Mouse (Mus musculus) kidney, embryonic 15.5 days (tissue): ENCODE data around the gene Rex1bd. TPM values are rescaled to one million over a fixed set of nuclear protein-coding genes. Genes with fewer than 3 reads are reported as not detected.

ENCODE experiments used
- ATAC-seq: fragments of 200-750 bp; cut with Nextera tagmentation; replicated peaks from 2 replicates; pipeline ENCODE4 v1.8.0; 2017; ENCODE audit warnings: moderate TSS enrichment; ENCODE audit not compliant: low FRiP score
- H3K27ac ChIP-seq: fragments of 300-500 bp; sonication (generic); 2 replicates; pipeline ENCODE4 v1.5.1; 2015; ENCODE audit warnings: mild to moderate bottlenecking, inconsistent platforms
- H3K27me3 ChIP-seq: fragments of 300-500 bp; sonication (generic); 2 replicates; pipeline ENCODE4 v1.6.1; 2015; ENCODE audit warnings: inconsistent platforms
- H3K36me3 ChIP-seq: fragments of 300-500 bp; sonication (generic); 2 replicates; pipeline ENCODE4 v1.6.1; 2015; ENCODE audit warnings: inconsistent platforms
- H3K4me1 ChIP-seq: fragments of 300-500 bp; sonication (generic); 2 replicates; pipeline ENCODE4 v1.6.1; 2015; ENCODE audit warnings: inconsistent platforms
- H3K4me2 ChIP-seq: fragments of 300-500 bp; sonication (generic); 2 replicates; pipeline ENCODE4 v1.6.1; 2015; ENCODE audit warnings: moderate library complexity, mild to moderate bottlenecking, inconsistent platforms
- H3K4me3 ChIP-seq: fragments of 300-500 bp; sonication (generic); replicated peaks from 2 replicates; pipeline ENCODE4 v1.5.1; 2015; ENCODE audit warnings: mild to moderate bottlenecking, inconsistent platforms
- H3K9ac ChIP-seq: fragments of 300-500 bp; sonication (generic); 2 replicates; pipeline ENCODE4 v1.6.1; 2015; ENCODE audit warnings: mild to moderate bottlenecking, inconsistent platforms
- H3K9me3 ChIP-seq: fragments of 300-500 bp; sonication (generic); replicated peaks from 2 replicates; pipeline ENCODE4 v1.6.1; 2016; ENCODE audit warnings: inconsistent platforms
- WGBS: fragments of 180-500 bp; shearing (Covaris S2); methylation state at CpG from one replicate; pipeline ENCODE4 v1.1.7; 2015; ENCODE audit warnings: mixed read lengths; 5-methylcytosine and 5-hydroxymethylcytosine counted together
- polyA plus RNA-seq: library from polyadenylated mRNA; unstranded; fragments of >200 nt; fragmentation: Nextera tagmentation; extraction: Ambion mirVana; gene quantifications from 2 replicates; pipeline ENCODE4 v1.2.1, GENCODE M21; 2015

Gene Rex1bd
- polyA plus RNA-seq, 1 experiment from 2014 or later, result 133 TPM

DNA sequence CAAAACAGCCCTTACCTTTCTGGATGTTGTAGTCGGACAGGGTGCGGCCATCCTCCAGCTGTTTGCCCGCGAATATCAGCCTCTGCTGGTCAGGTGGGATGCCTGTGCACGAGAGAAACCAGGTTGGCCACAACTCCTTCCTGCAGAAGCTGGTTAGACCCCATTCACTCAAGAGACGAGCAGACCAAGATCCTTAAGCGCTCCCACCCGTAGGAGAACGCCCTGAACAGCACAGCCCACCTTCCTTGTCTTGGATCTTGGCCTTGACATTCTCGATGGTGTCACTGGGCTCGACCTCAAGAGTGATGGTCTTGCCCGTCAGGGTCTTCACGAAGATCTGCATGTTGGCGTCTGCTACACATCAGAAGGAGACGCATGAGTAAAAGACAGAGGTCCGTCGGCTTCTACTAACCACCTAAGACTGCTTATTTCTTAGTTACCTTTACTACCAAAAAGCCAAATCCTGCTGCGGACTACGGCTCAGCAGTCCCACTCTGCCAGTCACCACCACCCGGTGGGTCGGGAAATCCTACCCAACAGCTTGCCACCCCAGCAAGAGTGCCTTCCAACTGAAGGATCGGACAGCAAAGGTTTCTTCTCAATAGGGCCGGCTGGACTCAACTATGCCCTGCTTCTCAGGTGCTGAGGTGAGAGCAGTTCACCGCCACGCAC is 2.9 kb upstream of the Rex1bd start:
- Histone ChIP-seq H3K4me2 (peak overlapping the region; percentile 80), H3K4me1 (peaks cover 52% of the 10 kb centered on the region), H3K36me3 (peaks cover 41% of the 10 kb centered on the region), H3K9ac (peak overlapping the region; percentile 99), H3K27me3 (no peaks in the 10 kb centered on the region), H3K9me3 (no peaks in the 10 kb centered on the region), H3K27ac (peak overlapping the region; percentile 97), H3K4me3 (peak overlapping the region; percentile 90)
- ATAC-seq, result no peak
- 10% methylated on average over 25 of the region's 25 CpGs for WGBS

DNA sequence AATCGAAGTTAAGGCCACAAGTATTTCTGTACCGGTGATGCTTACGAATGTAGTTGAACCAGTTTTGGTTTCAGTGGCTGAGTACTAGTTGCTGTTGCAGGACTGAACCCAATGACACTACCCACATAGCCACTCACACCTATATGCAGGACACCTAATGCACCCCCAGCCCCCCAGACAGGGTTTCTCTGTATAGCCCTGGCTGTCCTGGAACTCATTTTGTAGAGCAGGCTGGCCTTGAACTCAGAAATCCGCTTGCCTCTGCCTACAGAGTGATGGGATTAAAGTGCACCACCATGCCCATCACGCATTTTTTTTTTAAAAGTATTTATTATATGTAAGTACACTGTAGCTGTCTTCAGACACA is 458 bp upstream of the Rex1bd start:
- WGBS, result 68% methylated on average over 5 of the region's 5 CpGs
- no peak overlapping the region; the same call in 1 of the 2 replicates for H3K4me2 ChIP-seq
- H3K4me3 ChIP-seq, result peak overlapping the region; percentile 72

DNA sequence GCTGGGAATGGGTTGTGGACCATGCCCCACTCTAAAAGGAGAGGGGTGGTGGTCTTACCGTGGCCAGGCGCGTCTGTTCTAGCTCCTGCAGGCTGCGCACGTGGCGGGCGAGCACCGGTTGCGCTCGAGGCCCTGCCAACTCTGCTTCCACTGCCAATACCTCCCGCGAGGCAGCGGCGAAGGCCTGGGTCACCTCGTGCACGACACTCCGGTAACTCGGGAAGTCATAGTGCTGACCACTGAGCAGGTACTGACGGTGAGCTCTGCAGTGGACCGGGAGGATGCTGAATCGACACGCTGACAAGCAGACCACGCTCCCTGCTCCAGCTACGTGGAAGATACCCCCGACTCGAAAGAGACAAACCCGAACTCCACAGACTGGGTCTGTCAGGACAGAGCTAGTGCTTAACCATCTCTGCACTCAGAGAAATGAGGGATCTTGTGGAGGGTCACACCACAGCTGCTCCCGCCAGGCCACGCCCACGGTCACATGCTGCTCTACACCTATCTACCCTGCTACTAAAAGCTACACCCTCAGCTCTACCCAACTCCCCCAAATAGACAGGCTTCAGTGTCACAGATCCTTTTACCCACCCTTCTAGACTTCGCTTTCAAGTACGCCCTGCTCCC is 739 bp downstream of the Rex1bd start:
- Histone ChIP-seq H3K36me3 (peaks cover 24% of the 10 kb centered on the region), H3K27me3 (peaks cover 34% of the 10 kb centered on the region), H3K9me3 (no peaks in the 10 kb centered on the region), H3K4me1 (peaks cover 77% of the 10 kb centered on the region), H3K4me2 (peak overlapping the region; percentile 90), H3K4me3 (peak overlapping the region; percentile 72), H3K9ac (peak overlapping the region; percentile 82), H3K27ac (peak overlapping the region; percentile 97)
- 34% methylated on average over 32 of the region's 32 CpGs for WGBS
- peak; percentile 12; the same call in 1 of the 2 replicates for ATAC-seq

More for the DNA sequence above, 458 bp upstream of the Rex1bd start:
- ATAC-seq, result no peak
- peaks cover 76% of the 10 kb centered on the region for H3K4me1 ChIP-seq
- H3K9ac ChIP-seq, result no peak overlapping the region
- peak overlapping the region; percentile 97 for H3K27ac ChIP-seq
- peaks cover 24% of the 10 kb centered on the region for H3K36me3 ChIP-seq
- H3K9me3 ChIP-seq, result no peaks in the 10 kb centered on the region
- peaks cover 22% of the 10 kb centered on the region for H3K27me3 ChIP-seq

DNA sequence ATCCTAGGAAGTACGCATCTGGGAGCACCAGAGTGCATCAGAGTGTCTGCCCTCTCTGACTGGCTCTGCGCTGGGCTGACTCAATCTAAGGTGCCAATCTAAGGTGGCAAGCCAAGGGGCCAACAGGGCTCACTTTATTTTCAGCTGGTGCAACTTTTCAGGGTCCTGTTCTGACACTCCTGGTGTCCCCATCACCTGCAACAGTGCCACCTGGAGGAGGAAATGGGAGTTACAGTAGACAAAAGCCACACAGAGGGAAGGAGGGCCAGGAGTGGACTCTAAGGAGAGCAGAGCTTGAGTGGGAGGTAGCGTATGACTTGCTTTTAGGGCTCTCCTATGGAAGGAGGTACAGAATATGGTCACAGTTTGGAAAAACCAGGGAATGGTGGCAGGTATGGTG is 1.7 kb downstream of the Rex1bd start:
- WGBS, result 71% methylated on average over 3 of the region's 3 CpGs
- Histone ChIP-seq H3K36me3 (peaks cover 24% of the 10 kb centered on the region), H3K9me3 (no peaks in the 10 kb centered on the region), H3K4me3 (no peak overlapping the region), H3K9ac (no peak overlapping the region), H3K4me2 (peak overlapping the region; percentile 90; the same call in 1 of the 2 replicates), H3K27ac (no peak overlapping the region), H3K27me3 (peaks cover 43% of the 10 kb centered on the region), H3K4me1 (peaks cover 83% of the 10 kb centered on the region)
- ATAC-seq, result no peak

GRCm38 (mm10) chr8:70504291-70504716 is 2.2 kb downstream of the Rex1bd start:
- Histone ChIP-seq H3K9me3 (no peaks in the 10 kb centered on the region), H3K4me1 (peaks cover 83% of the 10 kb centered on the region), H3K36me3 (peaks cover 24% of the 10 kb centered on the region), H3K4me2 (peak overlapping the region; percentile 90; the same call in 1 of the 2 replicates), H3K4me3 (no peak overlapping the region), H3K9ac (no peak overlapping the region), H3K27me3 (peaks cover 49% of the 10 kb centered on the region), H3K27ac (no peak overlapping the region)
- no peak for ATAC-seq
- WGBS, result 41% methylated on average over 16 of the region's 16 CpGs

DNA sequence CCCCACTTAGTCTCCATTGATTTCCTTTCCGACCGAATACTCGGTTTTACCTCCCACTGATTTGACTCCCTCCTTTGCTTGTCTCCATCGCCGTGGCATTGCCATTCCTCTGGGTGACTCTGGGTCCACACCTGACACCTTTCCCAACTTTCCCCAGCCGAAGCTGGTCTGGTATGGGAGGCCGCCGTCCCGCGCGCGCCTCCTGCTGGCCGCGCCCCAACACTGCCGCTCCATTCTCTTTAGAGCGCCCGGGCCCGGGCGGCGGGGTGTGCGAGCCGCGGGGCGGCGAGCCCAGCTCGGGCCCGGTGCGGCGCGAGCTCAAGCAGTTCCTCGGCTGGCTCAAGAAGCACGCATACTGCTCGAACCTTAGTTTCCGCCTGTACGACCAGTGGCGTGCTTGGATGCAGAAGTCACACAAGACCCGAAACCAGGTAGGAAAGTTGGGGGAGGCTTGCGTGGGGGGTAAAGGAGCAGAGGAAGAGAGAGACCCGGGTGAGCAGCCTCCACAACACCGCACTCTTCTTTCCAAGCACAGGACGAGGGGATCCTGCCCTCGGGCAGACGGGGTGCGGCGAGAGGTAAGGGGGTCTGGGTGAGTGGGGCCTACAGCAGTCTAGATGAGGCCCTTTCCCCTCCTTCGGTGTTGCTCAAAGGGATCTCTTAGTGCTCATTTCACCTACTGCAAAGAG is 3.3 kb downstream of the Rex1bd start:
- WGBS, result 14% methylated on average over 46 of the region's 46 CpGs
- ATAC-seq, result peak; percentile 5; the same call in 1 of the 2 replicates

GRCm38 (mm10) chr8:70502540-70502939 is 4.0 kb downstream of the Rex1bd start:
- H3K9ac ChIP-seq, result no peak overlapping the region
- ATAC-seq, result no peak
- peaks cover 69% of the 10 kb centered on the region for H3K4me1 ChIP-seq
- peaks cover 66% of the 10 kb centered on the region for H3K27me3 ChIP-seq
- H3K9me3 ChIP-seq, result no peaks in the 10 kb centered on the region
- 29% methylated on average over 12 of the region's 12 CpGs for WGBS
- peak overlapping the region; percentile 29; the same call in 1 of the 2 replicates for H3K4me2 ChIP-seq
- H3K27ac ChIP-seq, result no peak overlapping the region
- no peak overlapping the region for H3K4me3 ChIP-seq
- H3K36me3 ChIP-seq, result peaks cover 9% of the 10 kb centered on the region

More for the DNA sequence above, 3.3 kb downstream of the Rex1bd start:
- H3K4me1 ChIP-seq, result peaks cover 73% of the 10 kb centered on the region
- H3K4me2 ChIP-seq, result peak overlapping the region; percentile 20
- H3K36me3 ChIP-seq, result peaks cover 14% of the 10 kb centered on the region
- H3K9me3 ChIP-seq, result no peaks in the 10 kb centered on the region
- peak overlapping the region; percentile 15; the same call in 1 of the 2 replicates for H3K9ac ChIP-seq
- no peak overlapping the region for H3K27ac ChIP-seq
- peaks cover 60% of the 10 kb centered on the region for H3K27me3 ChIP-seq
- H3K4me3 ChIP-seq, result peak overlapping the region; percentile 5; the same call in 1 of the 2 replicates

DNA sequence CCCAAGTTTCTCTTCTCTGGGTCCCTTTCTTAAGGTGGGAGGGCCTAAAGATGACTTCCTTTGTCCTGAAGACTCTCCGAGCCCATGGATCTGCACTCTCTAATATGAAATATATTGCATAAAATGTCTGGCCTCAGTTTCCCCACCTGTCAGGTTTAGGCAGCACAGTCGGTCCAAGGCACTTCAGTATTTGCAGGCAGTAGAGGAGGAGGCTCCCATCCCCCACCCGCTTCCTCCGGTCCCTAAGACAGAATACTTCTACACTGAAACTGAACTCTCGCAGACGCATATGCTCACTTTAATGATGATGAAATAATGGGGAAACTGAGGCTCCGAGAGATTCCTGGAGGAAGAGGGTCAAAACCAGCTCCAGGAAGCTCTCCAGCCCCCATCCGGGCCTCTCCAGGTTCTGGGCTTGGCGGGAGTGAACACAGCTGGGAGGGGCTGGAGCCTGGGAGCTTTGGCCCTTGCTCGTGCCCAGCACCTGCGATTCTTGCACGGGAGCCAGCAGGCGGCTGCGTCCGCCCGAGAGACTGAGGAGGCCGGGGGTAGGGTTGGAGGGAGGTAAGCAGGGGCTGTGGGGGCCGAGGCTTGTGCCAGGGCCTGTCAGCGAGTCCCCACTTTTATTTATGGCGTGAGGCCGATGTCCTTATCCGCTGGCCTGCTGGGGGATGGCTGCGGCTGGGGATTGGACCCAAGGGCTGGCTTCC is 4.6 kb downstream of the Rex1bd start:
- H3K36me3 ChIP-seq, result peaks cover 3% of the 10 kb centered on the region
- ATAC-seq, result no peak
- H3K4me3 ChIP-seq, result no peak overlapping the region
- H3K27ac ChIP-seq, result no peak overlapping the region
- peaks cover 63% of the 10 kb centered on the region for H3K4me1 ChIP-seq
- no peak overlapping the region for H3K9ac ChIP-seq
- 10% methylated on average over 23 of the region's 23 CpGs for WGBS
- no peaks in the 10 kb centered on the region for H3K9me3 ChIP-seq
- H3K27me3 ChIP-seq, result peaks cover 72% of the 10 kb centered on the region
- peak overlapping the region; percentile 29; the same call in 1 of the 2 replicates for H3K4me2 ChIP-seq

DNA sequence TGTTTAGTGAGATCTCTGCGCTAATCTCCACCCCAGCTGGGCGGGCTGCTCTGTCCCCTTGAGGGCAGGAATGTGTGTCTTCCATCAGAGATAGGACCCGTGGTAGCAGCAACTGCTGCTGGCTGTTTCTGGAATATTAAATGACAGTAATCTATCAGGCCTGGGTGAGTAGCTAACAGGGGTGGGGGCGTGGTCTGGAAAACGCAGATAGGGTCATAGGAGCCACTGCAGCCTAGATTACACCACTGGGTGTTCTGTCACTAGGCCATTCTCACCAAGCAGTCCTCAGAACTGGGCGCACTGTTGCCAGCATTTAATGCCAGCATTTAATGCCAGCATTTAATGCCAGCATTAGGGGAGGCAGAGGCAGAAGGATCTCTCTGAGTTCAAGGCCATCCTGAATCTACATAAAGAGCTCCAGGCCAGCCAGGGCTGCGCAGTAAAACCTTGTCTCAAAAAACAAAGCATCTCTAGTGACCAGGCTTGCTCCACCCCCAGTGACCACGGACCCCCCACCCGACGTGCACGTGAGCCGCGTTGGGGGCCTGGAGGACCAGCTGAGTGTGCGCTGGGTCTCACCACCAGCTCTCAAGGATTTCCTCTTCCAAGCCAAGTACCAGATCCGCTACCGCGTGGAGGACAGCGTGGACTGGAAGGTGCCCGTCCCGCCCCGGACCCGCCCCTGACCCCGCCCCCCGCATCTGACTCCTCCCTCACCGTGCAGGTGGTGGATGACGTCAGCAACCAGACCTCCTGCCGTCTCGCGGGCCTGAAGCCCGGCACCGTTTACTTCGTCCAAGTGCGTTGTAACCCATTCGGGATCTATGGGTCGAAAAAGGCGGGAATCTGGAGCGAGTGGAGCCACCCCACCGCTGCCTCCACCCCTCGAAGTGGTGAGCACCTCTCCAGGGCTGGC is 5.9 kb downstream of the Rex1bd start:
- Histone ChIP-seq H3K9ac (no peak overlapping the region), H3K9me3 (no peaks in the 10 kb centered on the region), H3K36me3 (no peaks in the 10 kb centered on the region), H3K4me2 (peak overlapping the region; percentile 50), H3K4me1 (peaks cover 58% of the 10 kb centered on the region), H3K27ac (no peak overlapping the region), H3K4me3 (peak overlapping the region; percentile 25), H3K27me3 (peaks cover 85% of the 10 kb centered on the region)
- no peak for ATAC-seq
- 9% methylated on average over 38 of the region's 39 CpGs for WGBS

DNA sequence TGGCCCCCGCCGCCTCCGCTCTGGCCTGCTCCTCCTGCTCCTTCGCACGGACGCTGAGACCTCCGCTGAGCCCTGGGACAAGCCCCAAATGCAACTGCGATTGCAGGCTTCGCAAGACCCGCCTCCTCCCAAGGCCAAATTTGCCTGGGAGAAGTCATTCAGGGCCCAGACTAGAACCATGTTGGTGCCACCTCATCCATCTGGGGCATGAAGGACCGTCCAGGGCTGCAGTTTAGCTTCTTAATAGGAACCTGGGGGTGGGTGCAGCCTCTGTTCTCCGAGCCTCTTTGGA is 10.8 kb downstream of the Rex1bd start:
- Histone ChIP-seq H3K4me2 (peak overlapping the region; percentile 42), H3K4me1 (peaks cover 60% of the 10 kb centered on the region), H3K9me3 (no peaks in the 10 kb centered on the region), H3K27ac (no peak overlapping the region), H3K4me3 (peak overlapping the region; percentile 47), H3K9ac (no peak overlapping the region), H3K36me3 (no peaks in the 10 kb centered on the region), H3K27me3 (peaks cover 100% of the 10 kb centered on the region)
- 8% methylated on average over 12 of the region's 12 CpGs for WGBS
- no peak for ATAC-seq
